Mouse (Mus musculus) embryonic fibroblast, embryonic 13.5 days (primary cell): ENCODE measurements around the gene Zfp711. TPM values are rescaled to one million over a fixed set of nuclear protein-coding genes. Genes with fewer than 3 reads are reported as not detected.

Experiments used
- H3K27ac ChIP-seq: 2 replicates; pipeline ENCODE4 v1.5.1; 2012; ENCODE audit warnings: low read length, control low read depth, inconsistent platforms; ENCODE audit not compliant: insufficient read depth
- H3K4me1 ChIP-seq: 2 replicates; pipeline ENCODE4 v1.6.1; 2011; ENCODE audit warnings: low read length; ENCODE audit not compliant: control insufficient read depth, insufficient read depth
- H3K4me3 ChIP-seq: 2 replicates; pipeline ENCODE4 v1.5.1; 2011; ENCODE audit warnings: mild to moderate bottlenecking, control low read depth, low read length; ENCODE audit not compliant: insufficient read depth
- CTCF ChIP-seq: IDR thresholded peaks from 2 replicates; pipeline ENCODE4 v1.5.1; 2011; ENCODE audit warnings: mild to moderate bottlenecking, control low read depth, low read length, moderate library complexity, borderline replicate concordance; ENCODE audit not compliant: insufficient read depth
- POLR2A ChIP-seq: IDR thresholded peaks from 2 replicates; pipeline ENCODE4 v1.6.1; 2011; ENCODE audit warnings: low read depth, mild to moderate bottlenecking, control low read depth, low read length, moderate library complexity
- polyA plus RNA-seq: library from polyadenylated mRNA; stranded (reverse); fragments of >200 nt; gene quantifications from 2 replicates; pipeline ENCODE4 v1.2.4, GENCODE M21; 2011; ENCODE audit warnings: low read depth; ENCODE audit not compliant: missing spikeins, insufficient read length

The Zfp711 gene
- 0.60 TPM in 1 of 2 replicates, not detected in the other for polyA plus RNA-seq

DNA sequence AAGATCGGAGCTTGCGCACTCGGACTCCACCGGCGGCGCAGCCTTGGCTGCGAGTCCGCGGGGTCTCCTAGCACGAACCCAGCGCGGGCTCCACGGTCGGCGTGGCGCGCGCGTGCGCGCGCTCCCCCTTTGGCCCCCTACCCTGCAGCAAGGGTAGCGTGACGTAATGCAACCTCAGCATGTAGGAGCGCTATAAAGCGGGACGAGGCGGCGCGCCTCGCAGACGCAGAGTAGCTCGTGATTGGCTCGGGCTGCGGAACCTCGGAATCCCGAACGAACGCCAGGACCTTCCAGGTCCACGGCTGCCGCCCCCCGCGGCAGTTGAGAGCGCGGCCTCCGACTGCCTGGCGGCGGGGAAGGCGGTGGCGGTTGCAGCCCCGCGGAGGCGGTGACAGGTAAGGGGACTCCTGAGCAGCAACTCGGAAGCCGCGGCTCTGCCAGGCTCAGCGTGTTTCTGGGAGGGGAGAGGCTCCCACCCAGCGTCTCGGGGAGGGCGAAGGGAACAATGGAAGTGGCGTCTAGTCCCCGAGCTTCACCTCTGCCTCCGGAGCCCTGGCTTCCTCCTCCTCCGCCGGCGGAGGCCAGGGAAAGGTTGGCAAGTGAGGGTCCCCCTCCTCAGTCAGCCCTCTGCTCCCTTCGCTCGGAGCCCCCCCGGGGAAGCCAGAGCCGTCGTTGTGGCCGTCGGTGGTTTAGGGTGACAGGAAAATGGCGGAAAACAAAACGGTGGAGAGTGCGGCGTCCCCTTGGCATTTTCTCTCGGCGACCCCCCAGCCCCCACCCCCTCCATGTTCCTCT, at the start of gene Zfp711:
Gene Zfp711 (plus strand): TSS at position 16 of the 795 bp plus-strand sequence.
- TF ChIP-seq POLR2A (no peak), CTCF (no peak)
- no peak within 1 kb of the TSS for H3K27ac ChIP-seq
- no peaks in the 10 kb centered on the region for H3K4me1 ChIP-seq
- peak within 1 kb of the TSS; percentile 55 for H3K4me3 ChIP-seq

DNA sequence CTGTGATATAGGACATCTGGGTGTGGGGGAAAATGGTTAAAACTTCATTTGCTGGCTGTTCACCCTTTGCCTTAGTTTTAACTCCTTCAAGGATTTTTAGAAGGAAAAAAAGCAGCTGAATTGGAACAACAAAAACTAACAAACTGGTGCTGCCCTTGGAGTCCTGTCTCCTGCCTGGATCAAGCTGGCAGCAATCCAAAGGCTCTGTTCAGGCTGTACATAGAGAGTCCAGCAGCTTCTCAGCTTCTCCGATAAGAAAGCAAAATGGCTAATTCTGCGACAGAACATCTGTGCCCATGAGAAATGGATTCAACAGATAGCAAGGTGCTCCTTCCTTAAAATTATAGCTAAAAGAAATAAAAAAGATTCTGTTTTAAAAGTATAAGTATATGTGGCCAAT, 32.6 kb upstream of the Zfp711 start:
- no peaks in the 10 kb centered on the region for H3K4me1 ChIP-seq
- TF ChIP-seq CTCF (no peak), POLR2A (no peak)
- H3K4me3 ChIP-seq: no peak overlapping the region
- H3K27ac ChIP-seq: no peak overlapping the region

DNA sequence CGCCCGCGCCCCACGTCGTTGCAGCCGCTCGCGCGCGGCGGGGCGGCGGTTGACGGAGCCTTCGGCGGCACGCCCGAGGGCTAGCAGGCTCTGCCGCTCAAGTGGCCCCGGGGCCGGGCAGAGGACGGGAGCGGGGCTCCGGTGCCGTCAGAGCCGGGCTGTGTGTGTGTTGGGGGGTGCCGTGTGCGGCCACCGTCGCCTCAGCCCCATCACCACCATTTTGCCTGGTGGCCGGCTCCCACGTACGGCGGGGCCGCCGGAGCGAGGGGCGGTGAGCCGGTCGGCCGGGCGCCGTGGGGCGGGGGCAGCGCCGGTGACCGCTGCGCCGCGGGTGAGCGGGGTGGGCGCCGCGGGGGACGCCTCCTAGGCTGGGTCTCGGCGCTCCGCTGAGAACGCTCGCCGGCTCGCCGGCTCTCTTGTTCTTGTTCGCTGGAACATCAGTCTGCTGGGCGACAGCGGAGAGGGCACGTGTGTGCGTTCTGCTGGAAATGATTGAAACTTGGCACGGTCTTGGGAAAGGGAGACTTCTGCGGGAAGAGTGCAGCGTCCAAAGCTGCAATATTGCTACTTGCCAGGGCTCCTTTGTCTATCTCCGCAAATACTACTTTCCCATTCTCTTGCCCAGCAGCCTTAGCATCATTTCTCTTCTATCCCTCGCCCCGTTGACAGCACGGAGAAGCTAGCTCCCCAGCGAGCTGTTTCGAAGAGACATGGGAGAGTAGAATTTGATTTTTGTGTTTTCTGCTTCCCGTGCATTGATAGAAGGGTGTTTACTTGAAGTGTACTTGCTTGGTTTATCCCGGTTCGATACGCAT, 1.2 kb downstream of the Zfp711 start:
- Histone ChIP-seq H3K27ac (no peak overlapping the region), H3K4me3 (peak overlapping the region; percentile 55), H3K4me1 (no peaks in the 10 kb centered on the region)
- no peak for TF ChIP-seq POLR2A
- TF ChIP-seq CTCF: no peak

DNA sequence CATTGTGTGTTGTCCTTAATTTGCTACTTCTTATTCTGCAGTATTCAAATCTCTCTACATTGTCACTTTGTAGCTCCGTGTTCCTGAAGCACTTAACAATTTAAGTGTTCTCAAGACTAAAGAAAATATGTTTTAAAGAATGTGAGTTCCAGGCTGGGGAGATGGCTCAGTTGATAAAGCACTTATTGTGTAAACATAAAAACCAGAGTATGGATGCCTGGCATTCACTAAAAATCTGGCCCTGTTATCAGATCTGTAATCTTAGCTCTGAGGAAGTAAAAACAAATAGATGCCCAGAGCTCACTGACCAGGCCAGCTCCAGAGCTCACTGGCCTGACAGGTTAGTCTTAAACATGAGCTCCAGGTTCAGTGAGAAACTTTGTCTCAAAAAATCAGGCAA, 75.2 kb downstream of the Zfp711 start:
- TF ChIP-seq POLR2A: no peak
- TF ChIP-seq CTCF: no peak
- Histone ChIP-seq H3K27ac (no peak overlapping the region), H3K4me3 (no peak overlapping the region), H3K4me1 (no peaks in the 10 kb centered on the region)

- H3K4me1 ChIP-seq: no peaks in the 10 kb centered on the region
- H3K27ac ChIP-seq: no peak overlapping the region
- no peak for TF ChIP-seq POLR2A
- no peak overlapping the region for H3K4me3 ChIP-seq
Measured at GRCm38 (mm10) chrX:112680605-112681004, 80.3 kb downstream of the Zfp711 start.

Other genes with a start within 250 kb of the Zfp711 start
- not detected in 2 replicates for gene Satl1, start 193.7 kb upstream of the Zfp711 start, polyA plus RNA-seq
- gene 2010106E10Rik, start 105.3 kb upstream of the Zfp711 start, polyA plus RNA-seq: not detected in 2 replicates
- not detected in 2 replicates for gene Pof1b, start 98.1 kb downstream of the Zfp711 start, polyA plus RNA-seq